Mouse (Mus musculus): ENCODE measurements around the gene Neurl3. TPM values are rescaled to one million over a fixed set of nuclear protein-coding genes. Genes with fewer than 3 reads are reported as not detected.
A peak's percentile ranks its signal among the peaks of the same experiment; 100 is the strongest.

Gene Neurl3
- polyA plus RNA-seq, 2 experiments: 1.9 to 2.6 TPM

- Histone ChIP-seq H3K4me3 (ENCODE audit: insufficient read depth in 1 of 2, low read depth in 2 of 2, low read length in 2 of 2) (peak overlapping the region; percentile 88 to 97), H3K9ac (replicated peaks) (peak overlapping the region; percentile 94), H3K4me2 (ENCODE audit: low read depth) (peak overlapping the region; percentile 94), H3K9me3 (ENCODE audit: control insufficient read depth, low read length) (no peaks in the 10 kb centered on the region), H3K36me3 (replicated peaks; ENCODE audit: control insufficient read depth, insufficient read depth, low read depth) (no peaks in the 10 kb centered on the region), H3K4me1 (replicated peaks; ENCODE audit: control insufficient read depth in 2 of 2, insufficient read depth in 2 of 2, low read length in 1 of 2) (peaks cover 5 to 11% of the 10 kb centered on the region in 2 experiments), H3K27ac (peak overlapping the region; percentile 86), H3K27me3 (ENCODE audit: control insufficient read depth, insufficient read depth, low read length) (no peaks in the 10 kb centered on the region)
- ATAC-seq (ENCODE audit: insufficient read depth) (peak; percentile 49; the same call in 1 of the 2 replicates), DNase-seq (ENCODE audit: low read depth in 3 of 3, low spot score in 3 of 3) (no peak)
- 2% methylated on average over 21 of the region's 21 CpGs for WGBS (ENCODE audit: insufficient replicate concordance)
- TF ChIP-seq CTCF (IDR thresholded peaks at IDR 0.05; ENCODE audit: low read depth): 0 out of 2 replicates have a peak, but pooled peaks have one; percentile 6
- no peak for TF ChIP-seq EP300 (IDR thresholded peaks at IDR 0.05; ENCODE audit: low read depth)
Measured at GRCm38 (mm10) chr1:36243447-36244057, 30.9 kb downstream of the Neurl3 start.

GRCm38 (mm10) chr1:36241903-36242429 lies 32.5 kb downstream of the Neurl3 start:
- H3K27ac ChIP-seq: no peak overlapping the region
- no peaks in the 10 kb centered on the region for H3K36me3 ChIP-seq (replicated peaks; ENCODE audit: control insufficient read depth, insufficient read depth, low read depth)
- no peaks in the 10 kb centered on the region for H3K27me3 ChIP-seq (ENCODE audit: control insufficient read depth, insufficient read depth, low read length)
- H3K4me2 ChIP-seq (ENCODE audit: low read depth): peak overlapping the region; percentile 94; the same call in 1 of the 2 replicates
- DNase-seq (ENCODE audit: low read depth in 3 of 3, low spot score in 3 of 3) (no peak), ATAC-seq (ENCODE audit: insufficient read depth) (no peak)
- TF ChIP-seq EP300 (IDR thresholded peaks at IDR 0.05; ENCODE audit: low read depth) (no peak), CTCF (IDR thresholded peaks at IDR 0.05; ENCODE audit: low read depth) (no peak)
- 85% methylated on average over 15 of the region's 15 CpGs for WGBS (ENCODE audit: insufficient replicate concordance)
- peaks cover 5 to 11% of the 10 kb centered on the region in 2 experiments for H3K4me1 ChIP-seq (replicated peaks; ENCODE audit: control insufficient read depth in 2 of 2, insufficient read depth in 2 of 2, low read length in 1 of 2)
- no peaks in the 10 kb centered on the region for H3K9me3 ChIP-seq (ENCODE audit: control insufficient read depth, low read length)
- H3K4me3 ChIP-seq (ENCODE audit: insufficient read depth in 1 of 2, low read depth in 2 of 2, low read length in 2 of 2): no peak overlapping the region
- H3K9ac ChIP-seq (replicated peaks): no peak overlapping the region

- no peaks in the 10 kb centered on the region for H3K36me3 ChIP-seq (replicated peaks; ENCODE audit: control insufficient read depth, insufficient read depth, low read depth)
- H3K9ac ChIP-seq (replicated peaks): no peak overlapping the region
- H3K27ac ChIP-seq: no peak overlapping the region
- no peak overlapping the region for H3K4me3 ChIP-seq (ENCODE audit: insufficient read depth in 1 of 2, low read depth in 2 of 2, low read length in 2 of 2)
- H3K9me3 ChIP-seq (ENCODE audit: control insufficient read depth, low read length): no peaks in the 10 kb centered on the region
- peaks cover 5 to 11% of the 10 kb centered on the region in 2 experiments for H3K4me1 ChIP-seq (replicated peaks; ENCODE audit: control insufficient read depth in 2 of 2, insufficient read depth in 2 of 2, low read length in 1 of 2)
- H3K4me2 ChIP-seq (ENCODE audit: low read depth): no peak overlapping the region
- DNase-seq (ENCODE audit: low read depth in 3 of 3, low spot score in 3 of 3) (no peak), ATAC-seq (ENCODE audit: insufficient read depth) (no peak)
- TF ChIP-seq CTCF (IDR thresholded peaks at IDR 0.05; ENCODE audit: low read depth) (no peak), EP300 (IDR thresholded peaks at IDR 0.05; ENCODE audit: low read depth) (no peak)
- no peaks in the 10 kb centered on the region for H3K27me3 ChIP-seq (ENCODE audit: control insufficient read depth, insufficient read depth, low read length)
- 70% methylated on average over 6 of the region's 6 CpGs for WGBS (ENCODE audit: insufficient replicate concordance)
Measured at GRCm38 (mm10) chr1:36240176-36240575, 34.3 kb downstream of the Neurl3 start.

GRCm38 (mm10) chr1:36239396-36239795 lies 35.1 kb downstream of the Neurl3 start:
- Histone ChIP-seq H3K27me3 (ENCODE audit: control insufficient read depth, insufficient read depth, low read length) (no peaks in the 10 kb centered on the region), H3K9ac (replicated peaks) (no peak overlapping the region), H3K4me2 (ENCODE audit: low read depth) (no peak overlapping the region), H3K4me3 (ENCODE audit: insufficient read depth in 1 of 2, low read depth in 2 of 2, low read length in 2 of 2) (no peak overlapping the region), H3K4me1 (replicated peaks; ENCODE audit: control insufficient read depth in 2 of 2, insufficient read depth in 2 of 2, low read length in 1 of 2) (peaks cover 5 to 11% of the 10 kb centered on the region in 2 experiments), H3K27ac (no peak overlapping the region), H3K9me3 (ENCODE audit: control insufficient read depth, low read length) (no peaks in the 10 kb centered on the region), H3K36me3 (replicated peaks; ENCODE audit: control insufficient read depth, insufficient read depth, low read depth) (no peaks in the 10 kb centered on the region; the same call in 1 of the 2 replicates)
- DNase-seq (ENCODE audit: low read depth in 3 of 3, low spot score in 3 of 3) (no peak), ATAC-seq (ENCODE audit: insufficient read depth) (no peak)
- 77% methylated on average over 10 of the region's 10 CpGs for WGBS (ENCODE audit: insufficient replicate concordance)
- no peak for TF ChIP-seq EP300 (IDR thresholded peaks at IDR 0.05; ENCODE audit: low read depth)
- TF ChIP-seq CTCF (IDR thresholded peaks at IDR 0.05; ENCODE audit: low read depth): no peak

GRCm38 (mm10) chr1:36235855-36236254 lies 38.6 kb downstream of the Neurl3 start:
- no peak overlapping the region for H3K9ac ChIP-seq (replicated peaks)
- H3K27me3 ChIP-seq (ENCODE audit: control insufficient read depth, insufficient read depth, low read length): no peaks in the 10 kb centered on the region
- H3K36me3 ChIP-seq (replicated peaks; ENCODE audit: control insufficient read depth, insufficient read depth, low read depth): peaks cover 10% of the 10 kb centered on the region
- WGBS (ENCODE audit: insufficient replicate concordance): 50% methylated on average over 2 of the region's 2 CpGs
- ATAC-seq (ENCODE audit: insufficient read depth) (no peak), DNase-seq (ENCODE audit: low read depth in 3 of 3, low spot score in 3 of 3) (no peak)
- H3K4me2 ChIP-seq (ENCODE audit: low read depth): no peak overlapping the region
- no peak overlapping the region for H3K4me3 ChIP-seq (ENCODE audit: insufficient read depth in 1 of 2, low read depth in 2 of 2, low read length in 2 of 2)
- no peaks in the 10 kb centered on the region for H3K9me3 ChIP-seq (ENCODE audit: control insufficient read depth, low read length)
- no peaks in the 10 kb centered on the region for H3K4me1 ChIP-seq (replicated peaks; ENCODE audit: control insufficient read depth in 2 of 2, insufficient read depth in 2 of 2, low read length in 1 of 2)
- TF ChIP-seq CTCF (IDR thresholded peaks at IDR 0.05; ENCODE audit: low read depth) (no peak), EP300 (IDR thresholded peaks at IDR 0.05; ENCODE audit: low read depth) (no peak)
- H3K27ac ChIP-seq: no peak overlapping the region

Measured in liver, embryonic 14.5 days (tissue).